27 mouse cellular contexts compared by ENCODE assay signal in genomic region chr4:103389583-103389982, GRCm38 (mm10).
DNase-seq lines count a peak whose midpoint lies in the region; ATAC-seq lines count a peak whose summit lies in the region.
"Had no signal": no experiment of that assay in that cellular context is flagged by ENCODE, and none has a peak within 500 bp of the region (broad histone marks: within the 10 kb centered on the region; RNA-seq: fewer than 3 reads in every experiment).

No protein-coding gene starts in this region.

- no peak overlapping the region for H3K9ac ChIP-seq in forebrain, embryonic 14.5 days (ENCODE audit: low read length)
- H3K9ac ChIP-seq in forebrain, embryonic 11.5 days (ENCODE audit: low read length) = no peak overlapping the region
- H3K9ac ChIP-seq in kidney, embryonic 15.5 days = no peak overlapping the region
- H3K9ac ChIP-seq: embryonic facial prominence, embryonic 12.5 days; intestine, embryonic 15.5 days; liver, embryonic 14.5 days; neural tube, embryonic 15.5 days had no signal

- no peak for ATAC-seq in forebrain, embryonic 14.5 days
- ATAC-seq in forebrain, embryonic 11.5 days (replicated peaks; ENCODE audit: low FRiP score) = no peak
- ATAC-seq in kidney, embryonic 15.5 days (replicated peaks; ENCODE audit: low FRiP score) = 0 out of 2 replicates have a peak, but pooled peaks have one; percentile 58
- ATAC-seq: hindbrain, postnatal 0 days; intestine, embryonic 15.5 days; Patski had no signal

- H3K27ac ChIP-seq in forebrain, embryonic 14.5 days (ENCODE audit: low read depth, low read length) = no peak overlapping the region
- no peak overlapping the region for H3K27ac ChIP-seq in forebrain, embryonic 11.5 days (ENCODE audit: low read depth, low read length)
- H3K27ac ChIP-seq in kidney, embryonic 15.5 days = no peak overlapping the region
- H3K27ac ChIP-seq: embryonic facial prominence, embryonic 12.5 days; hindbrain, postnatal 0 days; intestine, embryonic 15.5 days; liver, embryonic 14.5 days; macrophage; neural tube, embryonic 15.5 days had no signal

- no peak overlapping the region for H3K4me2 ChIP-seq in forebrain, embryonic 14.5 days (ENCODE audit: low read length)
- no peak overlapping the region for H3K4me2 ChIP-seq in forebrain, embryonic 11.5 days (ENCODE audit: low read depth, low read length, severe bottlenecking)
- no peak overlapping the region for H3K4me2 ChIP-seq in kidney, embryonic 15.5 days
- H3K4me2 ChIP-seq: embryonic facial prominence, embryonic 12.5 days; heart, embryonic 11.5 days; intestine, embryonic 15.5 days; neural tube, embryonic 15.5 days had no signal

- H3K4me1 ChIP-seq in forebrain, embryonic 14.5 days (ENCODE audit: control insufficient read depth, insufficient read depth, low read length) = peaks cover 6% of the 10 kb centered on the region; the same call in 1 of the 2 replicates
- no peaks in the 10 kb centered on the region; the same call in 1 of the 2 replicates for H3K4me1 ChIP-seq in forebrain, embryonic 11.5 days (replicated peaks; ENCODE audit: control insufficient read depth, insufficient read depth, low read length)
- no peaks in the 10 kb centered on the region; the same call in 1 of the 2 replicates for H3K4me1 ChIP-seq in kidney, embryonic 15.5 days
- H3K4me1 ChIP-seq: embryonic facial prominence, embryonic 12.5 days; intestine, embryonic 15.5 days had no signal

- no peaks in the 10 kb centered on the region for H3K36me3 ChIP-seq in forebrain, embryonic 14.5 days (ENCODE audit: control insufficient read depth, insufficient read depth, low read length)
- H3K36me3 ChIP-seq in forebrain, embryonic 11.5 days (ENCODE audit: control insufficient read depth, insufficient read depth, low read length) = no peaks in the 10 kb centered on the region
- no peaks in the 10 kb centered on the region for H3K36me3 ChIP-seq in kidney, embryonic 15.5 days
- H3K36me3 ChIP-seq: embryonic facial prominence, embryonic 12.5 days; intestine, embryonic 15.5 days; neural tube, embryonic 15.5 days had no signal

- H3K27me3 ChIP-seq in forebrain, embryonic 14.5 days (replicated peaks; ENCODE audit: control insufficient read depth, insufficient read depth, low read length) = no peaks in the 10 kb centered on the region
- no peaks in the 10 kb centered on the region for H3K27me3 ChIP-seq in forebrain, embryonic 11.5 days (ENCODE audit: control insufficient read depth, insufficient read depth, low read length)
- H3K27me3 ChIP-seq in kidney, embryonic 15.5 days = no peaks in the 10 kb centered on the region
- H3K27me3 ChIP-seq: embryonic facial prominence, embryonic 12.5 days; intestine, embryonic 15.5 days; neural tube, embryonic 15.5 days; Patski had no signal

- H3K9me3 ChIP-seq in forebrain, embryonic 14.5 days (replicated peaks; ENCODE audit: control insufficient read depth, low read length) = no peaks in the 10 kb centered on the region
- no peaks in the 10 kb centered on the region for H3K9me3 ChIP-seq in forebrain, embryonic 11.5 days (ENCODE audit: control insufficient read depth, low read length)
- H3K9me3 ChIP-seq in kidney, embryonic 15.5 days (replicated peaks) = no peaks in the 10 kb centered on the region
- H3K9me3 ChIP-seq: embryonic facial prominence, embryonic 12.5 days; intestine, embryonic 15.5 days; neural tube, embryonic 15.5 days had no signal

- 17% methylated on average over 3 of the region's 3 CpGs for WGBS in forebrain, embryonic 14.5 days
- 21% methylated on average over 3 of the region's 3 CpGs for WGBS in forebrain, embryonic 11.5 days
- WGBS in kidney, embryonic 15.5 days = 27% methylated on average over 3 of the region's 3 CpGs

- H3K4me3 ChIP-seq in forebrain, embryonic 14.5 days (ENCODE audit: low read depth, low read length) = no peak overlapping the region
- H3K4me3 ChIP-seq in forebrain, embryonic 11.5 days (ENCODE audit: low read depth, low read length) = no peak overlapping the region
- H3K4me3 ChIP-seq in kidney, embryonic 15.5 days (replicated peaks) = no peak overlapping the region
- H3K4me3 ChIP-seq: embryonic facial prominence, embryonic 12.5 days; intestine, embryonic 15.5 days; neural tube, embryonic 15.5 days had no signal

- DNase-seq in forebrain, embryonic 14.5 days (ENCODE audit: low spot score) = peak; percentile 47
- DNase-seq in forebrain, embryonic 11.5 days (ENCODE audit: low spot score) = no peak
- DNase-seq in kidney, postnatal 36 days = no peak
- DNase-seq in retina, embryonic 14.5 days (ENCODE audit: low spot score) = peak; percentile 28
- DNase-seq in retina, postnatal 1 day = no peak
- no peak for DNase-seq in ovary, adult 18-20 months (ENCODE audit: low spot score)
- DNase-seq: adrenal gland, postnatal 10 days; cerebellum, adult 11 months; cerebellum, adult 9-10 months; cerebellum, postnatal 36 days; gastrocnemius, postnatal 25 days; heart, adult 18-20 months; heart, postnatal 36 days; kidney, adult 9 months; liver; lung, adult 2 months; lung, postnatal 10 days; right cerebral cortex, postnatal 4 days had no signal

Comparison
In these comparisons a context has a peak if more than half of its experiments do, and no peak if none do; other contexts are left out.
1. DNase-seq: peak in forebrain, embryonic 14.5 days (single experiment) and retina, embryonic 14.5 days (single experiment); none in forebrain, embryonic 11.5 days (single experiment), kidney, postnatal 36 days (0 of 2), retina, postnatal 1 day (single experiment) and ovary, adult 18-20 months (single experiment).